Mouse (Mus musculus) urinary bladder, adult 18-20 months (tissue): Measurements from ENCODE around the gene Dgki.

Experiments
- DNase-seq, 2 experiments: peaks; one replicate each; pipeline ENCODE4 v3.0.0; 2022; ENCODE audit warnings: low spot score in 2 of 2, mixed read lengths in 2 of 2

Gene Dgki

GRCm38 (mm10) chr6:36929781-36930180 lies 370.2 kb downstream of the Dgki start:
- DNase-seq: no peak

DNA sequence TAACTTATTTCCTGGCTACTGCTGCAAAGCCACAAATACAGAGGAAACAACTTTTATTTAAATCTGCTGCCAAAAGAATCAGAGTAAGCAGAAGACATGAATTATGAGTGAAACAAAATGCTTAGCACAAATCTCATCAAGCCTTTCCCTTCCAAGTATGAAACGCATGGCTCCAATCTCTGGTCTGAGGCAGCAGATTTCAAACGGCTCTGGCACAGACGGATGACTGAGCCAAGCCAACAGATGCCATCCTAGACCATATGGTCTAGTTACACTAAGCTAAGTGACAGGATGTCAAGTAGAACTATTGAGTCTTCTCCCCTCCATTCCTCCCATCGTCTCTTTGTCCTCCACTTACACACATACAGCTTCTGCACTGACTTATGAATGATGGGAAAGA lies 373.5 kb downstream of the Dgki start:
- no peak for DNase-seq

DNA sequence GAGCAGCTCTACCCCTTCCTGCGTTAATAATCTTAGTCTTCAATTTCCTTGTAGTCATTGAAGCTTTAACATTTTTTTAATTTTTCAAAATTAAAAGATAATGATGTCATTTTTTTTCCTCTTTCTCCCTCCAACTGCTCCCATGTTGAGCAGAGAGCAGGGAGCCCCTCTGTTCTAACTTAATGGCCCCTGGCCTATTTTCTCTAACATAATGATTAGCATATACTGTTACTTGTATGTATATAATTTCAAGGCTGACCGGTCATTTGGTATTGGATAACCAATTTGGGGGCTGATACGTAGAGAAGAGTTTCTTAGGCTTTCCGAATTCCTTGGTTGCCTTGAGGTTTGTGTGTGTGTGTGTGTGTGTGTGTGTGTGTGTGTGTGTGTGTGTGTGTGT lies 378.0 kb downstream of the Dgki start:
- DNase-seq: no peak

DNA sequence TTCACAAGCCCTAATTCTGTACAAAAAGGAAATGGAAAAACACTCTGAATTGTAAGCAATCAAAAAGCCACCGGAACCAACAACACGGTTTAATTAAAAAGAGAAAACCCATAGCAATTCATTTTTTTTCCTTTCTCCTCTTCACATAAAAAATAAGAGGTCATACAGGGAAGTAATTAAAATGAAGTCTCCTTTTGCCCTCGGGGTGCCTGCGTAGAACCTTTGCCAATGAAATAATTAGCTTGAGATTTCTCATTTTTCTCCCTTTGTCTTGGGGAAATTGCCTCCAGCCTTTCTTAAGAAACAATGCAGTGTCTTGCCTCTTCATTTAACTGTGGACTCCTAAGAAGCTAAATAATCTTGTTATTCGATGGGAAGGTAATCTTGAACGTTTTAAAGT lies 388.4 kb downstream of the Dgki start:
- DNase-seq: no peak

GRCm38 (mm10) chr6:36907191-36907590 lies 392.8 kb downstream of the Dgki start:
- no peak for DNase-seq

GRCm38 (mm10) chr6:36905965-36906364 lies 394.0 kb downstream of the Dgki start:
- DNase-seq: no peak

DNA sequence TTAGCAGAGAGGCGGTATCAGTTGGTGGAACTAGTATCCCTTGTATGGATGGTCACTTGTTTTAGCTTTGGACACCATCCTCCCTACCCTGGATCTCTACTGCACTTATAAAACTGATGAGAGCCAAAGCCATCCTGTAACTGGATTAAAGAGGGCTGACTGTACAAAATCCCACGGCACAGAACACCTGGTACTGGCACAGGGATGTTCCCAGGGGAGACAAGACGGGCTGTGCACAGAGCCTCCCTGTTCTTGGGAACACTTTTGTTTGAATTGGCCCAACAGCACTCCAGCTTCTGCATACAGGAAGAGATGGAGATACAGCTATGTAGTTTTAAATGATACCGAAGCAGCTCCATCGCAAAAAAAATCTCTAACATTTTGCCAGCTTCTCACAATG lies 395.1 kb downstream of the Dgki start:
- no peak for DNase-seq

GRCm38 (mm10) chr6:36903821-36904220 lies 396.2 kb downstream of the Dgki start:
- no peak for DNase-seq

DNA sequence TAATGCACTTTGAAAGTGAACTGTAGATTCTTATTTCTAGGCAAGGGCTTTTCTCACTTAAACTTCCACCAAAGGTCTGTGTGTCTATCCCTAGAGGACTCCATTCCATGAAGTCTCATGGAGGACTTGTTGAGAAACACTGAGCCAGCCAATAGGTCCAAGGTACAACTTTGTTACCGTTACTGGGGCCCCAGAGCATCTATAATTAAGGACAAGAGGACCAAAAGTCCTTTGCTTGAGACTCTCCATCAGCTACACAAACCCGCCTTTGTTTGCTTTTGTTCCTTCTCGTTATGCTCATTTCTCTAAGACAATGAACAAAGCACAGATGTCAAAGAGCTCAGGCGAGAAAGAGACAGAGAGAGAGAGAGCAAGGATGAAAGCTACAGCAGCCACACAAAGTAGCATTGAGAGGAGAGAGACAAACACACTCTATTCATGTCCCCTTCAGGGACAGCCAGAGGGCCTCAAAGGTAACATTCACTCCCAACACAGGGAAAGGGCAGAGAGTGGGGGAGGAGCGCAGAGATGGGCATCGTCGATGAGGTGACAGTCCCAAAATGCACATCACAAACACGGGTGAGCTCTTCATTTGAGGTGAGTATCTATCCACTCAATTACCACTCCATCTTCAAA lies 396.7 kb downstream of the Dgki start:
- no peak for DNase-seq

GRCm38 (mm10) chr6:36899872-36900271 lies 400.1 kb downstream of the Dgki start:
- DNase-seq: no peak

DNA sequence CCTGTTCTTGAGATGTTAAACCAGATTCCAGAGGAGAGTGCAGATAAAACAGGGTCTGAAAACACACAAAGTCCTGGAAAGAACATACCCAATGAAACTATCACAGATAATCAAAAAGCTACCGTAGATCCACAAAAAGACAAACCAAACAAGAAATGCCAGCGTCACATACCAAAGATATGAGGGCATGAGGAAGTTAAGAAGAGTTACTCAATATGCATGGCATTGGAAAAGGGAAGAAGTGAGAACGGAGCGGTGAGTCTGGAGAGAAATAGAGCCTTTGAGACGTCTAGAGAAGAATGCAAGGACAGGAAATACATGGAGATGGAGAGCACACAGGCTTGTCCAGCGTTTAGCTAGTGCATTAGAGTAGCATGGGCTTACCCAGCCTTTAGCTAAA lies 401.6 kb downstream of the Dgki start:
- no peak for DNase-seq

- no peak for DNase-seq
These were observed 402.3 kb downstream of the Dgki start for GRCm38 (mm10) chr6:36897616-36898149.

- DNase-seq: no peak
These were observed 403.3 kb downstream of the Dgki start for GRCm38 (mm10) chr6:36896656-36897055.

- DNase-seq: no peak
These were observed 408.2 kb downstream of the Dgki start for GRCm38 (mm10) chr6:36891820-36892219.

DNA sequence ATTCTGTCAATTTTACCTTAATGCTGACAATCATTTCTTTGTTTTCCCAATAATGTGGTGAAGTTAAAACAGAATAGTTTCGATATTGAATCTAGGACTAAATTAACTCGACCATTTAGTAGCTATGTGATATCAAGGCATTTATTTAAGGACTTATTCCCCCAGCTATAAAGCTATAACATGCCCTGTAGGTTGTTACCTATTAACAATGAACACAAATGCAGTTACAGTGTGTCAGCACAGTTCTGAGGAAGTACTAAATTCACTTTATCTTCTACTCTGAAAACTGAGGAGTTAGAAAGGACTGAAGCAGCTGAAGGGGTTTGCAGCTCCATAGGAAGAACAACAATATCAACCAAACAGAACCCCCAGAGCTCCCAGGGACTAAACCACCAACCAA lies 409.2 kb downstream of the Dgki start:
- no peak for DNase-seq

- DNase-seq: no peak
These were observed 409.7 kb downstream of the Dgki start for GRCm38 (mm10) chr6:36890296-36890695.

- no peak for DNase-seq
These were observed 418.7 kb downstream of the Dgki start for GRCm38 (mm10) chr6:36881309-36881708.

DNA sequence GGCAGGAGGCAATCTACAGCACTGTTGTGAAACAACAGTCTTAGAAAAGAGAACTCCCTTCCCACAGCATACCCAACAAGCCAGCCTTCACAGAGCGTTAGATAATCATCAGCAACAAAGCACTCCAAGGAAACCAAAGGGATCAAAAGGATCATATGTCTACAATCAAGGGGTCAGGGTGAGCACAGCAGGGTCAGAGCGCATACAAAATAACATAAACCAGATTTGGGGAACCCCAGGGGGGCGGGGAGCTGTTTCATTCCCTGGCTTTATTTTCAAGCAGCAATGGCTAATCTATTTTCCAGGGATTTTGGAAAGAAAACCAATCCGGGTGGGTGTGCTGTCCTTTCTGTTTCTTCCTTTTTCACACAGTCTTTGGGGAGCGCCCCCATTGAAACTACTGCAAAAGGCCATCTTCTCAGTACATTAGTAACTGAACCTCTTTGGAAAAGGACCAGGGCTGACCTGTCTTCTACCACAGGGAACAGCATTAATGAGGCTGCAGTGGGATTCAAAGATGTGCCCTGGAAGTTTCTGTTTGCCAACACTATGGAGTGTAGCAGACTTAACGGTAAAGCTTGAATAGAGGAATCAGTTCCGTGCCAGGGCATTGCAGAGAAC lies 419.2 kb downstream of the Dgki start:
- DNase-seq: no peak

DNA sequence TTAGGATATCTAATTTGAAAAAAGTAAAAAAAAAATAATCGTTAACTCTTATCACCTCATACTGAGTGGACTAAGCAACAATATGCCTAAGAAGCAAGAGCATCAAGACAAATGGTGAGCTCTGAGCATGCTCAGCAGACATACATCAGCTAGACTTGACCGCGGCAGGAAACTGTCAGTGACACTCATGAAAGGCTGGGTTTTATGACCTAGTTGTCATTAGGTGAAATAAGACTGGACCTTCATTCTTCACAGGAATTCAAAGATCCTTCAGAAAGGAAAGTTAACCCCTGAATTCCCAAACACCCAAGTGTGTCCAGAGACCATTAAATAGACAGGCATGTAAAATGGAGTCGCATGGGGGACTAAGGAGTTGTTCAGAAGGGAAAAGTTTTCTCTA lies 422.6 kb downstream of the Dgki start:
- no peak for DNase-seq

GRCm38 (mm10) chr6:36876426-36876825 lies 423.6 kb downstream of the Dgki start:
- DNase-seq: no peak

DNA sequence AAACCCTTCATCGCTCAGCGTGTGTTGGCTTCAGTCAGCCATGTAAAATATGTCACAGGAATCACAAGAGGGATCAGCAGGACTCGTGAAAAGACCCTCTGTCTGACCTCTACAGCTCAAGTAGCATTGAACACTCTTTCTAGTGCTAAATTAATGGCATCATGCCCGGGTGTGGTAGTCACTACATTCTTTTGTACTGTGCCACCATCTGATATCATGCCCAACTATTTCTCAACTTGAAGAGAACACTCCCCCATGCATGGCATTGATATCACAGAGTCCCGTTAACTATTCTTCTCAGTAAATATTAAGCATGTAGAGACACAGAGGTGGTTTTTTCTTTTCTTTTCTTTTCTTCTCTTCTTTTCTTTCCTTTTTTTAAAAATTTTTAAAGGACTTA lies 424.1 kb downstream of the Dgki start:
- no peak for DNase-seq

GRCm38 (mm10) chr6:36872876-36873275 lies 427.1 kb downstream of the Dgki start:
- DNase-seq: no peak

DNA sequence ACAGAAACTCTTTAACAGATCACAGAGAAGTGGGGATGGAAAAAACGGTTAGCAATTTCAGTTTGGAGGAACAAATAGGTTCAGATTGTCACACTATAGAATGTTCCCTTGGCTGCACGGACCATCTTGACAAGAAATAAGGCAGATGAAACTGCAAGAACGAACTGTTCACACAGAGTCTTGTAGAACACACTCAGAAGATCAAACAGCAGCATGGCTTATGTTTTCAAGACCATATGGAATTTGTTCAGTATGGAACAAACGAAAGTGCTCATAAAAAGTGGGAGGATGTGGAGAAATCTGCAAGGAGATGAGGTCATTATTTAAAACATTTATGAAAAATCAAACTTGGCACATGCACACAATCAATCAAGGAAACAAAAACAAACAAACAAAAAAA lies 431.8 kb downstream of the Dgki start:
- DNase-seq: no peak
